Mouse (Mus musculus) heart, embryonic 14.5 days (tissue): Measurements from ENCODE around the gene Rfpl4. TPM values are rescaled to one million over a fixed set of nuclear protein-coding genes. Genes with fewer than 3 reads are reported as not detected.
"Not testable (repeated sequence)": the region's sequence is repeated elsewhere in the genome, so short reads cannot be mapped to it uniquely, and the experiment has no call there.

Experiments
- ATAC-seq: fragments of 200-750 bp; cut with Nextera tagmentation; 2 replicates; pipeline ENCODE4 v1.8.0; 2017; ENCODE audit warnings: low read depth, moderate TSS enrichment; ENCODE audit not compliant: insufficient number of reproducible peaks, insufficient read depth, low FRiP score
- H3K27ac ChIP-seq, 2 experiments: fragments of 200-500 bp in 1 of 2; fragments of 300-500 bp in 1 of 2; sonication (generic) in 1 of 2; replicated peaks in 1 of 2; 2 replicates each; pipeline ENCODE4 v1.5.1; 2012 to 2014; ENCODE audit warnings: low read depth in 2 of 2, low read length in 2 of 2, control low read depth in 1 of 2, mild to moderate bottlenecking in 1 of 2, mixed read lengths in 1 of 2; ENCODE audit not compliant: control insufficient read depth in 1 of 2, insufficient read depth in 1 of 2
- H3K27me3 ChIP-seq: fragments of 300-500 bp; sonication (generic); 2 replicates; pipeline ENCODE4 v1.6.1; 2014; ENCODE audit warnings: mild to moderate bottlenecking, low read length, control low read depth; ENCODE audit not compliant: control insufficient read depth, insufficient read depth
- H3K36me3 ChIP-seq: fragments of 300-500 bp; sonication (generic); 2 replicates; pipeline ENCODE4 v1.6.1; 2014; ENCODE audit warnings: mild to moderate bottlenecking, control low read depth, low read length, mixed read lengths; ENCODE audit not compliant: control insufficient read depth, insufficient read depth
- H3K4me1 ChIP-seq, 2 experiments: fragments of 200-500 bp in 1 of 2; fragments of 300-500 bp in 1 of 2; sonication (generic) in 1 of 2; 2 replicates each; pipeline ENCODE4 v1.6.1; 2012 to 2014; ENCODE audit warnings: low read length in 2 of 2, control low read depth in 1 of 2, mixed read lengths in 1 of 2; ENCODE audit not compliant: control insufficient read depth in 2 of 2, insufficient read depth in 2 of 2
- H3K4me2 ChIP-seq: fragments of 300-500 bp; sonication (generic); 2 replicates; pipeline ENCODE4 v1.6.1; 2014; ENCODE audit warnings: mild to moderate bottlenecking, low read length
- H3K4me3 ChIP-seq, 2 experiments: fragments of 200-500 bp in 1 of 2; fragments of 300-500 bp in 1 of 2; sonication (generic) in 1 of 2; 2 replicates each; pipeline ENCODE4 v1.5.1; 2012 to 2014; ENCODE audit warnings: low read length in 2 of 2, mild to moderate bottlenecking in 2 of 2, control low read depth in 1 of 2, low read depth in 1 of 2, moderate library complexity in 1 of 2; ENCODE audit not compliant: control insufficient read depth in 1 of 2, insufficient read depth in 1 of 2
- H3K9ac ChIP-seq: fragments of 300-500 bp; sonication (generic); 2 replicates; pipeline ENCODE4 v1.6.1; 2014; ENCODE audit warnings: mild to moderate bottlenecking, low read length
- H3K9me3 ChIP-seq: fragments of 300-500 bp; sonication (generic); 2 replicates; pipeline ENCODE4 v1.6.1; 2016; ENCODE audit warnings: low read length, control low read depth; ENCODE audit not compliant: control insufficient read depth
- WGBS: fragments of 180-500 bp; shearing (Covaris S2); extraction: QIAGEN DNeasy Blood & Tissue Kit; methylation state at CpG from one replicate; pipeline ENCODE4 v1.1.7; 2014; 5-methylcytosine and 5-hydroxymethylcytosine counted together
- polyA plus RNA-seq: library from polyadenylated mRNA; unstranded; fragments of >200 nt; fragmentation: Nextera tagmentation; extraction: Ambion mirVana; gene quantifications from 2 replicates; pipeline ENCODE4 v1.2.1, GENCODE M21; 2014

The Rfpl4 gene
- not detected in 2 replicates for polyA plus RNA-seq

DNA sequence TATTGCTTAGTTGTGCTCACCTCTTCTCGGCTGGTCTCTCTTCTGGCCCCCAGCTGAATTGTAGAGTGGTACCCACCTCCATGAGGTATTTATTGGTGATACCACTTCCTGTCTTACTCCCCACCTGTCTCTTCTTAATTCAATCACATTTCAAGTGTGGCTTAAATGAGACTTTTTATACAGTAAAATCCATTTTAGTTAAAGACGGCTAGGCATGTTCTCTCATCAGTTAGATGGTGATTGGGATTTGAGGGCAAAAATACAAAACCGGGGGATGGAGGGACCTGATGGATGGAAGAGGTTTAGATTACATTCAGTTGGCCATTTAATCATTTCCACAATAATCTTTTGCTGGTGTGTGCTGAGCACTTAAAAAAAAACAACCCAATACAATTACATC lies at the start of gene Rfpl4:
Gene Rfpl4 (minus strand): TSS at position 101 of the 400 bp plus-strand sequence.
- Histone ChIP-seq H3K27ac (no peak within 1 kb of the TSS), H3K4me3 (no peak within 1 kb of the TSS), H3K27me3 (no peaks in the 10 kb centered on the region), H3K4me2 (no peak within 1 kb of the TSS), H3K9me3 (no peaks in the 10 kb centered on the region), H3K4me1 (no peaks in the 10 kb centered on the region), H3K36me3 (no peaks in the 10 kb centered on the region), H3K9ac (no peak within 1 kb of the TSS)
- 75% methylated on average over 3 of the region's 3 CpGs for WGBS
- ATAC-seq, result no peak

DNA sequence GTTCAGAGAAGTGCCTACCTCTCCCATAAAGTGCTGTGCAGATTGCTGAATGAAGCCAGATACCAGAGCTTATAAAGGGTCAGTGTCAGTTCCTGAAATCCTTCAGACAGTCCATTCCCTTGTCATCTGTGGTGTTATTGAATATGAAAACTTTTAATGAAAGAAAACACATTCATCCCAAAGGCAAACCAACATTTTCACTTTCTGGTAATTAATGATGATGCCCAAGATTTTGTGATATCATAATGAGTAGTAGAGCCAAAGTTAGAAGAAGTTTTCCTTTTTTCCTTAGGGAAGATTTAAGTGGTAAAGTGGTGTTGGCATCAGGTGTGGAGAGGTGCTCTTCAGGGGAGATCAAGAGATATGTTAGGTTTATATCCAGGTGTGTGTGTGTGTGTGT lies 32.8 kb upstream of the Rfpl4 start, which contains the start of gene Vmn1r55:
Gene Vmn1r55 (minus strand): TSS at position 101 of the 400 bp plus-strand sequence.
- not testable (repeated sequence) for H3K36me3 ChIP-seq, ATAC-seq, H3K9ac ChIP-seq, H3K4me2 ChIP-seq, H3K4me1 ChIP-seq, H3K27me3 ChIP-seq, H3K9me3 ChIP-seq, H3K27ac ChIP-seq, H3K4me3 ChIP-seq

DNA sequence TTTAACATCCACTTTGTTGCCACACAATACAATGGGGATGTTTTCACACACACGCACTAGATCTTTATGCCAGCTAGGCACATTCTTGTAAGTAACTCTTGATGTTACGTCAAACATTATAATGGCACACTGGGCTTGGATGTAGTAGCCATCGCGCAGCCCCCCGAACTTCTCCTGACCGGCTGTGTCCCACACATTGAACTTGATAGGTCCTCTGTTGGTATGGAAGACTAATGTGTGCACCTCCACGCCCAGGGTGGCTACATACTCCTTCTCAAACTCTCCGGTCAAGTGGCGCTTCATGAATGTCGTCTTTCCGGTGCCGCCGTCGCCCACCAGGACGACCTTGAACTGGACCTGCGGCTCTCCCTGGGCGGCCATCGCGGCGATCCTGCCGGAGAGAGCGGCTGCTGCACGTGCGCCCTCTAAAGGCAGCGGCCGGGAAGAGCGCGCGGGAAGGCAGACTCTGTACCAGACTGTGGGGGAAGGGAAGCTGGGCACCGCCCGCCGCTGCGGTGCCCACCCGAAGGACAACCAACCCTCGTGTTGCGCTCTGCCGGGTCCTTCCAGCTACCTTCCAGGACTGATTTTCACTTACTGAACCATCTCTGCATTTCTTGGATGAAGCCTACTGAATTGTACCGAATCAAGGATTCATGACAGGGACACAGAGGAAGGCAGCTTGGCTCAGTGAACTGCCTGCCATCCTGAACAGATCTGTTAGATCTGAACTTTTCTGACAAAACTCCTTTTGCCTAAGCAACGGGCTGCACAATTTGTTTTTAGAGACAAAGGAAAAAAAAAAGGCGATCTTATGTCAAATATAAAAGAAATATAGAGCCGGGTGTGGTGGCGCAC lies 9.0 kb upstream of the Rfpl4 start, which contains the start of gene Rasl2-9:
Gene Rasl2-9 (minus strand): TSS at position 402 of the 858 bp plus-strand sequence.
- H3K4me3 ChIP-seq, result peak within 1 kb of the TSS; percentile 31 to 38
- H3K9ac ChIP-seq, result peak within 1 kb of the TSS; percentile 68
- no peaks in the 10 kb centered on the region for H3K9me3 ChIP-seq
- 0 out of 4 replicates have a peak within 1 kb of the TSS, but pooled peaks of 1 of the 2 experiments have one; percentile 14 for H3K27ac ChIP-seq
- WGBS, result 16% methylated on average over 39 of the region's 42 CpGs
- H3K4me1 ChIP-seq, result peaks cover 0 to 2% of the 10 kb centered on the region in 2 experiments; a peak in 1 of 4 replicates
- H3K27me3 ChIP-seq, result no peaks in the 10 kb centered on the region
- peak; percentile 72 for ATAC-seq
- peak within 1 kb of the TSS; percentile 77 for H3K4me2 ChIP-seq
- no peaks in the 10 kb centered on the region for H3K36me3 ChIP-seq

DNA sequence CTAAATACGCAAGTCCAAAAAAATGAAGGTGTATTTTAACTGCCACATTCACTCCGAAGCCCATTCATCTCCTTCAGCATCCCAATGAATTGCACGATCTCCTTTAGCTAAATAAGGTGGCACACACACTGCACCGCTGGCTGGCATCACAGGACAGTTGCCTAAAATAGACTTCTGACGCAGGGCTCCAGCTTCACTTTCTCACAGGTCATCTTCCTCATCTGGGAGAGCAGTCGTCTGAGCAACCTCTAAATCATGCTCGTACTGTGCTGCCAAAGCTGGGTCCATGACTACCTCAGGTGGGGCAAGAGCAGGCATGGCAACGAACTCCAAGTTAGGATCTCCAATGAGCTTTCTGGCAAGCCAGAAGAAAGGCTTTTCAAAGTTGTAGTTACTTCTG lies 8.3 kb upstream of the Rfpl4 start:
- WGBS, result 71% methylated on average over 8 of the region's 8 CpGs
- no peak overlapping the region for H3K9ac ChIP-seq

GRCm38 (mm10) chr7:5112701-5113100 lies 4.0 kb downstream of the Rfpl4 start:
- Histone ChIP-seq H3K4me1 (no peaks in the 10 kb centered on the region), H3K4me3 (no peak overlapping the region), H3K9ac (no peak overlapping the region), H3K4me2 (no peak overlapping the region), H3K36me3 (no peaks in the 10 kb centered on the region), H3K27me3 (no peaks in the 10 kb centered on the region), H3K27ac (no peak overlapping the region), H3K9me3 (0 out of 2 replicates have a peak, but pooled peaks cover 4% of the 10 kb centered on the region)
- no peak for ATAC-seq
- 32% methylated on average over 3 of the region's 3 CpGs for WGBS

More for the DNA sequence above, 8.3 kb upstream of the Rfpl4 start:
- Histone ChIP-seq H3K27me3 (no peaks in the 10 kb centered on the region), H3K9me3 (no peaks in the 10 kb centered on the region), H3K4me2 (peak overlapping the region; percentile 77), H3K4me1 (peaks cover 0 to 2% of the 10 kb centered on the region in 2 experiments; a peak in 1 of 4 replicates), H3K36me3 (no peaks in the 10 kb centered on the region), H3K27ac (no peak overlapping the region), H3K4me3 (no peak overlapping the region)
- ATAC-seq, result no peak

GRCm38 (mm10) chr7:5109301-5109700 lies 7.4 kb downstream of the Rfpl4 start:
- Histone ChIP-seq H3K27me3 (no peaks in the 10 kb centered on the region), H3K36me3 (no peaks in the 10 kb centered on the region), H3K9me3 (0 out of 2 replicates have a peak, but pooled peaks cover 4% of the 10 kb centered on the region), H3K4me1 (no peaks in the 10 kb centered on the region), H3K4me3 (no peak overlapping the region), H3K4me2 (no peak overlapping the region), H3K27ac (no peak overlapping the region), H3K9ac (no peak overlapping the region)
- ATAC-seq, result no peak
- 81% methylated on average over 8 of the region's 8 CpGs for WGBS

GRCm38 (mm10) chr7:5108272-5108671 lies 8.5 kb downstream of the Rfpl4 start:
- H3K27me3 ChIP-seq, result no peaks in the 10 kb centered on the region
- no peak overlapping the region for H3K4me2 ChIP-seq
- no peaks in the 10 kb centered on the region for H3K36me3 ChIP-seq
- H3K9me3 ChIP-seq, result 0 out of 2 replicates have a peak, but pooled peaks cover 4% of the 10 kb centered on the region
- ATAC-seq, result no peak
- H3K27ac ChIP-seq, result no peak overlapping the region
- 48% methylated on average over 4 of the region's 4 CpGs for WGBS
- no peak overlapping the region for H3K4me3 ChIP-seq
- H3K4me1 ChIP-seq, result no peaks in the 10 kb centered on the region
- H3K9ac ChIP-seq, result no peak overlapping the region
